Mouse (Mus musculus) MEL (cell line): Measurements from ENCODE around the gene Akain1. TPM values are rescaled to one million over a fixed set of nuclear protein-coding genes. Genes with fewer than 3 reads are reported as not detected.

Source experiments
- DNase-seq: peaks from one replicate; pipeline ENCODE4 v3.0.0; 2011; ENCODE audit warnings: low read depth, low spot score
- H3K27ac ChIP-seq: 2 replicates; pipeline ENCODE4 v1.5.1; 2012; ENCODE audit warnings: low read depth, mild to moderate bottlenecking, control low read depth, low read length, moderate library complexity; ENCODE audit not compliant: control insufficient read depth
- H3K27me3 ChIP-seq, 2 experiments: fragments of 150-350 bp in 1 of 2; sonication (generic) in 1 of 2; 2 replicates each; pipeline ENCODE4 v1.6.1; 2012; ENCODE audit warnings: low read length in 2 of 2, mild to moderate bottlenecking in 2 of 2, improper control_type of control experiment in 1 of 2, moderate library complexity in 1 of 2; ENCODE audit not compliant: insufficient read depth in 2 of 2, control insufficient read depth in 1 of 2
- H3K36me3 ChIP-seq, 2 experiments: 2 replicates each; pipeline ENCODE4 v1.6.1; 2012 to 2014; ENCODE audit warnings: low read length in 2 of 2, improper control_type of control experiment in 1 of 2, inconsistent platforms in 1 of 2, mild to moderate bottlenecking in 1 of 2; ENCODE audit not compliant: insufficient read depth in 2 of 2, control insufficient read depth in 1 of 2
- H3K4me1 ChIP-seq, 2 experiments: fragments of 150-350 bp in 1 of 2; sonication (generic) in 1 of 2; 2 replicates each; pipeline ENCODE4 v1.6.1; 2012; ENCODE audit warnings: low read length in 2 of 2, improper control_type of control experiment in 1 of 2, mild to moderate bottlenecking in 1 of 2; ENCODE audit not compliant: insufficient read depth in 2 of 2, control insufficient read depth in 1 of 2
- H3K4me3 ChIP-seq, 2 experiments: fragments of 150-350 bp in 1 of 2; sonication (generic) in 1 of 2; 2 replicates each; pipeline ENCODE4 v1.5.1; 2012; ENCODE audit warnings: low read depth in 2 of 2, low read length in 2 of 2, mild to moderate bottlenecking in 2 of 2, moderate library complexity in 2 of 2, control low read depth in 1 of 2, improper control_type of control experiment in 1 of 2; ENCODE audit not compliant: control insufficient read depth in 1 of 2, insufficient read depth in 1 of 2
- H3K79me2 ChIP-seq: 2 replicates; pipeline ENCODE4 v1.6.1; 2012; ENCODE audit warnings: mild to moderate bottlenecking, low read length, moderate library complexity; ENCODE audit not compliant: control insufficient read depth, poor library complexity, insufficient read depth
- H3K9ac ChIP-seq: 2 replicates; pipeline ENCODE4 v1.6.1; 2012; ENCODE audit warnings: low read depth, mild to moderate bottlenecking, control low read depth, low read length, moderate library complexity; ENCODE audit not compliant: control insufficient read depth, poor library complexity, severe bottlenecking
- H3K9me3 ChIP-seq: fragments of 150-350 bp; sonication (generic); replicated peaks from 2 replicates; pipeline ENCODE4 v1.6.1; 2012; ENCODE audit warnings: mild to moderate bottlenecking, low read length, improper control_type of control experiment, moderate library complexity; ENCODE audit not compliant: insufficient read depth
- CHD1 ChIP-seq: IDR thresholded peaks from 2 replicates; pipeline ENCODE4 v1.6.1; 2012; ENCODE audit warnings: low read depth, mild to moderate bottlenecking, inconsistent platforms, low read length, improper control_type of control experiment
- E2F4 ChIP-seq: IDR thresholded peaks from 2 replicates; pipeline ENCODE4 v1.6.1; 2011; ENCODE audit warnings: low read depth, low read length, improper control_type of control experiment, borderline replicate concordance
- GATA1 ChIP-seq: IDR thresholded peaks from 2 replicates; pipeline ENCODE4 v1.6.1; 2011; ENCODE audit warnings: low read depth, low read length, improper control_type of control experiment
- JUND ChIP-seq: IDR thresholded peaks from 2 replicates; pipeline ENCODE4 v1.6.1; 2011; ENCODE audit warnings: low read depth, mild to moderate bottlenecking, improper control_type of control experiment, low read length
- KAT2A ChIP-seq: conservative IDR thresholded peaks from 2 replicates; pipeline ENCODE4 v1.6.1; 2012; ENCODE audit warnings: low read depth, low read length, improper control_type of control experiment, inconsistent platforms
- MAFK ChIP-seq: IDR thresholded peaks from 2 replicates; pipeline ENCODE4 v1.6.1; 2011; ENCODE audit warnings: low read depth, mild to moderate bottlenecking, low read length, improper control_type of control experiment, borderline replicate concordance
- MAX ChIP-seq: IDR thresholded peaks from 2 replicates; pipeline ENCODE4 v1.6.1; 2011; ENCODE audit warnings: low read length, improper control_type of control experiment
- MAZ ChIP-seq: IDR thresholded peaks from 2 replicates; pipeline ENCODE4 v1.6.1; 2012; ENCODE audit warnings: low read depth, mild to moderate bottlenecking, inconsistent platforms, low read length, improper control_type of control experiment
- MEF2A ChIP-seq: IDR thresholded peaks from 2 replicates; pipeline ENCODE4 v1.6.1; 2014; ENCODE audit warnings: low read depth, mild to moderate bottlenecking, inconsistent platforms, low read length, improper control_type of control experiment; ENCODE audit not compliant: poor library complexity, insufficient replicate concordance, severe bottlenecking; ENCODE audit errors: extremely low read depth
- MXI1 ChIP-seq: IDR thresholded peaks from 2 replicates; pipeline ENCODE4 v1.6.1; 2011; ENCODE audit warnings: mild to moderate bottlenecking, low read depth, low read length, improper control_type of control experiment
- MYB ChIP-seq: IDR thresholded peaks from 2 replicates; pipeline ENCODE4 v1.6.1; 2011; ENCODE audit warnings: mild to moderate bottlenecking, low read depth, low read length, improper control_type of control experiment
- NRF1 ChIP-seq: IDR thresholded peaks from 2 replicates; pipeline ENCODE4 v1.6.1; 2014; ENCODE audit warnings: low read depth, mild to moderate bottlenecking, inconsistent platforms, low read length, improper control_type of control experiment, moderate library complexity; ENCODE audit not compliant: poor library complexity, insufficient read depth, severe bottlenecking
- POLR2A ChIP-seq, 2 experiments: IDR thresholded peaks; 2 replicates each; pipeline ENCODE4 v1.6.1; 2011 to 2012; ENCODE audit warnings: low read length in 2 of 2, mild to moderate bottlenecking in 2 of 2, control low read depth in 1 of 2, improper control_type of control experiment in 1 of 2, low read depth in 1 of 2, moderate library complexity in 1 of 2; ENCODE audit not compliant: control insufficient read depth in 1 of 2, insufficient read depth in 1 of 2, poor library complexity in 1 of 2
- POLR2AphosphoS2 ChIP-seq: IDR thresholded peaks from 2 replicates; pipeline ENCODE4 v1.6.1; 2011; ENCODE audit warnings: low read length, improper control_type of control experiment
- POLR2AphosphoS5 ChIP-seq: IDR thresholded peaks from 2 replicates; pipeline ENCODE4 v1.6.1; 2012; ENCODE audit warnings: low read depth, borderline replicate concordance, mild to moderate bottlenecking, inconsistent platforms, low read length, moderate library complexity, mixed read lengths
- RAD21 ChIP-seq: IDR thresholded peaks from 2 replicates; pipeline ENCODE4 v1.6.1; 2011; ENCODE audit warnings: mild to moderate bottlenecking, low read depth, low read length, improper control_type of control experiment
- SIN3A ChIP-seq: IDR thresholded peaks from 2 replicates; pipeline ENCODE4 v1.6.1; 2012; ENCODE audit warnings: low read length, improper control_type of control experiment, inconsistent platforms
- SMC3 ChIP-seq: IDR thresholded peaks from 2 replicates; pipeline ENCODE4 v1.6.1; 2011; ENCODE audit warnings: low read depth, low read length, improper control_type of control experiment
- TAL1 ChIP-seq: IDR thresholded peaks from 2 replicates; pipeline ENCODE4 v1.6.1; 2012; ENCODE audit warnings: mild to moderate bottlenecking, inconsistent platforms, low read length, moderate library complexity, mixed read lengths
- TBP ChIP-seq: IDR thresholded peaks from 2 replicates; pipeline ENCODE4 v1.8.0; 2011; ENCODE audit warnings: low read depth, low read length, improper control_type of control experiment
- TCF12 ChIP-seq: IDR thresholded peaks from 2 replicates; pipeline ENCODE4 v1.6.1; 2014; ENCODE audit warnings: low read depth, mild to moderate bottlenecking, inconsistent platforms, low read length, improper control_type of control experiment, moderate library complexity
- USF1 ChIP-seq: IDR thresholded peaks from 2 replicates; pipeline ENCODE4 v1.6.1; 2014; ENCODE audit warnings: low read depth, mild to moderate bottlenecking, inconsistent platforms, low read length, improper control_type of control experiment, moderate library complexity
- USF2 ChIP-seq, 2 experiments: IDR thresholded peaks; 2 replicates each; pipeline ENCODE4 v1.6.1; 2011 to 2012; ENCODE audit warnings: improper control_type of control experiment in 2 of 2, low read length in 2 of 2, borderline replicate concordance in 1 of 2, inconsistent platforms in 1 of 2, low read depth in 1 of 2, mild to moderate bottlenecking in 1 of 2; ENCODE audit not compliant: insufficient read depth in 1 of 2
- ZC3H11A ChIP-seq: IDR thresholded peaks from 2 replicates; pipeline ENCODE4 v1.6.1; 2012; ENCODE audit warnings: low read depth, mild to moderate bottlenecking, inconsistent platforms, low read length, improper control_type of control experiment
- ZKSCAN1 ChIP-seq: IDR thresholded peaks from 2 replicates; pipeline ENCODE4 v1.6.1; 2012; ENCODE audit warnings: low read depth, mild to moderate bottlenecking, inconsistent platforms, low read length, improper control_type of control experiment, moderate library complexity
- ZMIZ1 ChIP-seq: IDR thresholded peaks from 2 replicates; pipeline ENCODE4 v1.6.1; 2012; ENCODE audit warnings: low read depth, mild to moderate bottlenecking, inconsistent platforms, low read length, improper control_type of control experiment, moderate library complexity
- ZNF384 ChIP-seq: IDR thresholded peaks from 2 replicates; pipeline ENCODE4 v1.6.1; 2012; ENCODE audit warnings: low read depth, mild to moderate bottlenecking, inconsistent platforms, low read length, improper control_type of control experiment
- polyA plus RNA-seq, 2 experiments: library from polyadenylated mRNA; stranded (reverse) in 1 of 2; unstranded in 1 of 2; fragments of >175 nt in 1 of 2; fragments of >200 nt in 1 of 2; gene quantifications; 2 replicates each; pipeline versions ENCODE4 v1.2.1 to v1.2.4; 2012; ENCODE audit warnings: low replicate concordance in 2 of 2, low read depth in 1 of 2; ENCODE audit not compliant: insufficient read length in 2 of 2, insufficient read depth in 1 of 2, missing spikeins in 1 of 2
- total RNA-seq: library from RNA; depleted of rRNA; stranded (reverse); fragments of 300-350 nt; gene quantifications from 2 replicates; pipeline ENCODE4 v1.2.3, GENCODE M21; 2012; rRNA removed

Gene Akain1
- not detected in 2 replicates for total RNA-seq
- not detected for polyA plus RNA-seq

DNA sequence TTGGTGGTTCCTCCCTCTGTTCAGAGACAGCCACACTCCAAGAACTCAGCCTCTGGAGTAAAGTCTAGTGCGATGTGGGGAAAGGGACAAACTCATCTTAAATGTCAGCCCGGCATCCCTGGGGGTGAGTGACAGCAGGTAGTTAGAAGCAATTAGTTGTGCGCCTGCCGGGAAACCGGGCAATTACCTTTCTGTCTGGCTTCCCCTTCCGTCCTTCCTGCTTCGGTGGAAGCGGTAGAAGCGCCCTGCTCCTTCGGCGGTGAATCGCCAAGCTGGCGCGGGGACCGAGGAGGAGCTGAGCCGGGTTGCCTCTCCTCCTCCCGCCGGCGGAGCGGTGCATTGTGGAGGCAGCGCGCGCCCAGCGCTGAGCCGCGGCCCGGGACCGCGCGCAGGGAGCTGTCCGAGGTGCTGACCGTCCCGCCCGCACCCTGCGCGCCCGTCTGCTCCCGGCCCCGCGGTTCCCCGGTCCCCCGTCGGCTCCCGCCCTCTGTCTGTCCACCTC lies at the start of gene Akain1:
Gene Akain1 (plus strand): TSS at position 337 of the 502 bp plus-strand sequence.
- Histone ChIP-seq H3K9ac (no peak within 1 kb of the TSS), H3K4me3 (no peak within 1 kb of the TSS), H3K27ac (no peak within 1 kb of the TSS), H3K27me3 (no peaks in the 10 kb centered on the region; a peak in 1 of 4 replicates), H3K4me1 (no peaks in the 10 kb centered on the region), H3K79me2 (no peaks in the 10 kb centered on the region), H3K9me3 (no peaks in the 10 kb centered on the region), H3K36me3 (no peaks in the 10 kb centered on the region)
- DNase-seq = no peak
- TF ChIP-seq ZMIZ1 (no peak), CHD1 (no peak), USF2 (IDR thresholded peaks at IDR 0.05; ENCODE audit: borderline replicate concordance in 1 of 2, insufficient read depth in 1 of 2, low read depth in 1 of 2, low read length in 2 of 2) (no peak), MEF2A (no peak), RAD21 (no peak)
- TF ChIP-seq, all 39 proteins: peak for 0

DNA sequence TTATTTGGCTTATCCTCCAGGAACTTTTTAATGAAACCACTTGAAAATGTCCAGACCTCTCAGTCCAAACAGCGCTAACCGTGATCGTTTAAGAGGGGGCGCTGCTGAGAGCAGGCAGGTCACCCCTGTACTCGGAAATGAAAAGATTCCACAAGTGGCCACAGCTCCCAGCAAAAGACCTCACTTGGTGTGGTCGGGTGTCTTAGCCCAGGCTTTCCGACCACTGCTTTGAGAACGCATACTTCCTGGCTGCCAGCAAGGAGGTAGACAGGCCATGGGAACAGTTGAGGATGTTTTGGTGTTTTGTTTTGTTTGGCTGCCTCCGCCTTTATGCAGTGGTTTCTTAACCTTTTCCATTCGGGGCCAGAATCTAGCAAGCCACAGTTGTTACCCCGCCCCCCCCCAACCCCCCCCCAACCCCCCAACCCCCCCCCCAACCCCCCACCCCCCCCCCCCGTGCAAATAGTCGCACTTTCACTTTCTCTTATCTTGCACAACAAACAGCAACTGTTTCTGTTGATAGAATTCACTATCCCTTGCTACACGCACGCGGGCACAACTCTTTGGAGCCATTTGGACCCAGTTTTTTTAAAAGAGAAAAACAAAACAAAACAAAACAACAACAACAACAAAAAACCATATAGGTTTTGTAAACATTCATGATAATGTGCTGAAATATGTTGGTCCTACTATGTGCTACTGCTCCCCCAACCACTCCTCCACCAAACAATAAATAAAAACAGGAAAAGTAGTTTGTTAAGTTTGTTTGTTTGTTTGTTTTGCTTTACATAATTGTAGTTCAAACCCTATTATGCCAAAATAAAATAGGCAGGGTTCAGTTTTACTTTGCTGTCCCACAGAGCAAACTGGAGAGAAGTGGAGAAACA lies 42.7 kb upstream of the Akain1 start:
- Histone ChIP-seq H3K79me2 (no peaks in the 10 kb centered on the region; the same call in 1 of the 2 replicates), H3K27ac (peak overlapping the region; percentile 71), H3K4me1 (peaks cover 6% of the 10 kb centered on the region in 2 experiments; a peak in 3 of 4 replicates), H3K9me3 (no peaks in the 10 kb centered on the region), H3K27me3 (no peaks in the 10 kb centered on the region), H3K4me3 (peak overlapping the region; percentile 91 to 93), H3K9ac (peak overlapping the region; percentile 75), H3K36me3 (peaks cover 0 to 8% of the 10 kb centered on the region in 2 experiments; a peak in 1 of 4 replicates)
- peak; percentile 75 for DNase-seq
- TF ChIP-seq MAZ = peak; percentile 69; the same call in 1 of the 2 replicates
- 0 out of 2 replicates have a peak, but pooled peaks have one; percentile 66 for TF ChIP-seq CHD1
- TF ChIP-seq POLR2AphosphoS2 = no peak
- TF ChIP-seq TCF12 = peak; percentile 76
- peak; percentile 47; the same call in 1 of the 2 replicates for TF ChIP-seq SIN3A
- peak in 1 of 2 experiments; percentile 30; a peak in 1 of 4 replicates for TF ChIP-seq POLR2A (IDR thresholded peaks at IDR 0.05; ENCODE audit: control insufficient read depth in 1 of 2, insufficient read depth in 1 of 2, low read depth in 1 of 2, low read length in 2 of 2, poor library complexity in 1 of 2)
- TF ChIP-seq NRF1 = no peak
- peak; percentile 57; the same call in 1 of the 2 replicates for TF ChIP-seq MAX
- no peak for TF ChIP-seq MAFK
- no peak for TF ChIP-seq MEF2A
- no peak for TF ChIP-seq ZC3H11A
- TF ChIP-seq ZKSCAN1 = peak; percentile 99
- TF ChIP-seq JUND = no peak
- TF ChIP-seq TBP = 0 out of 2 replicates have a peak, but pooled peaks have one; percentile 31
- peak; percentile 50 for TF ChIP-seq GATA1
- no peak for TF ChIP-seq USF1
- no peak for TF ChIP-seq E2F4
- no peak for TF ChIP-seq TAL1
- 0 out of 2 replicates have a peak, but pooled peaks have one; percentile 33 for TF ChIP-seq ZNF384
- TF ChIP-seq POLR2AphosphoS5 = no peak
- TF ChIP-seq USF2 (IDR thresholded peaks at IDR 0.05; ENCODE audit: borderline replicate concordance in 1 of 2, insufficient read depth in 1 of 2, low read depth in 1 of 2, low read length in 2 of 2) = no peak
- no peak for TF ChIP-seq KAT2A
- TF ChIP-seq SMC3 = no peak
- 0 out of 2 replicates have a peak, but pooled peaks have one; percentile 30 for TF ChIP-seq MYB
- TF ChIP-seq MXI1 = peak; percentile 76
